Mouse (Mus musculus): ENCODE measurements around the gene Lhx1. TPM values are rescaled to one million over a fixed set of nuclear protein-coding genes. Genes with fewer than 3 reads are reported as not detected.

The Lhx1 gene
- polyA plus RNA-seq, 1 experiment from 2014 or later: 2.6 TPM

DNA sequence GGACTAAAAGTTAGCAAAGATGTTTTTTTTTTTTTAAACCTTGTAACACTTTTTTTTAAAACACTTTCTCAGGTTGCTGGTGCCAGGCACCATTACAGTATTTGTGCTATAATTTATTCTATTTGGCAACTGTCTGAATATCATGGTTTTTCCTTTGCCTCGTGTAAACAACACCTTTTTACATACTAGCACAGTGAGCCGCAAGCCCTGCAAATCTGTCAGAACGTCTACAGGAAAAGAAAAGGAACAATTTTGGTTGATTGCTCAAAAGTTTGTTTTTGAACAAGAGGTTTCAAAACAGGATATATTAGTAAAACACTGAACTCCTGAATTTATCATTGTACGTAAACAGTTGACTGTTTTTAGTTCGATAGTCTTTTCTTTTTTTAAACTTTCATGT, 7.1 kb downstream of the Lhx1 start:
- 26% methylated on average over 5 of the region's 5 CpGs for WGBS
- no peak overlapping the region for H3K27ac ChIP-seq (replicated peaks; ENCODE audit: low read depth, low read length)
- H3K4me2 ChIP-seq (ENCODE audit: low read depth, low read length): no peak overlapping the region
- H3K4me3 ChIP-seq (ENCODE audit: low read depth, low read length): no peak overlapping the region
- no peaks in the 10 kb centered on the region for H3K36me3 ChIP-seq (replicated peaks; ENCODE audit: control insufficient read depth, insufficient read depth, low read depth, low read length)
- no peaks in the 10 kb centered on the region for H3K9me3 ChIP-seq (replicated peaks; ENCODE audit: control insufficient read depth, low read length)
- H3K9ac ChIP-seq (replicated peaks; ENCODE audit: low read length): no peak overlapping the region
- peaks cover 69% of the 10 kb centered on the region for H3K27me3 ChIP-seq (ENCODE audit: control insufficient read depth, insufficient read depth, low read length)
- H3K4me1 ChIP-seq (ENCODE audit: control insufficient read depth, insufficient read depth, low read length): peaks cover 3% of the 10 kb centered on the region; the same call in 1 of the 2 replicates
- ATAC-seq (replicated peaks; ENCODE audit: insufficient number of reproducible peaks, low FRiP score, low TSS enrichment, low read depth): no peak
- DNase-seq (ENCODE audit: low spot score): peak; percentile 15

- no peaks in the 10 kb centered on the region for H3K36me3 ChIP-seq (replicated peaks; ENCODE audit: control insufficient read depth, insufficient read depth, low read depth, low read length)
- 6% methylated on average over 2 of the region's 2 CpGs for WGBS
- H3K4me2 ChIP-seq (ENCODE audit: low read depth, low read length): no peak overlapping the region
- no peak overlapping the region for H3K4me3 ChIP-seq (ENCODE audit: low read depth, low read length)
- H3K9ac ChIP-seq (replicated peaks; ENCODE audit: low read length): no peak overlapping the region
- H3K27me3 ChIP-seq (ENCODE audit: control insufficient read depth, insufficient read depth, low read length): peaks cover 63% of the 10 kb centered on the region
- H3K27ac ChIP-seq (replicated peaks; ENCODE audit: low read depth, low read length): no peak overlapping the region
- DNase-seq (ENCODE audit: low spot score) (peak; percentile 9), ATAC-seq (replicated peaks; ENCODE audit: insufficient number of reproducible peaks, low FRiP score, low TSS enrichment, low read depth) (no peak)
- H3K4me1 ChIP-seq (ENCODE audit: control insufficient read depth, insufficient read depth, low read length): no peaks in the 10 kb centered on the region
- no peaks in the 10 kb centered on the region for H3K9me3 ChIP-seq (replicated peaks; ENCODE audit: control insufficient read depth, low read length)
Observed at GRCm38 (mm10) chr11:84517431-84517830, 7.9 kb downstream of the Lhx1 start.

GRCm38 (mm10) chr11:84516501-84517240, 8.7 kb downstream of the Lhx1 start:
- Histone ChIP-seq H3K4me3 (ENCODE audit: low read depth, low read length) (no peak overlapping the region), H3K36me3 (replicated peaks; ENCODE audit: control insufficient read depth, insufficient read depth, low read depth, low read length) (no peaks in the 10 kb centered on the region), H3K4me1 (ENCODE audit: control insufficient read depth, insufficient read depth, low read length) (no peaks in the 10 kb centered on the region), H3K9ac (replicated peaks; ENCODE audit: low read length) (no peak overlapping the region), H3K27ac (replicated peaks; ENCODE audit: low read depth, low read length) (no peak overlapping the region), H3K4me2 (ENCODE audit: low read depth, low read length) (no peak overlapping the region), H3K9me3 (replicated peaks; ENCODE audit: control insufficient read depth, low read length) (no peaks in the 10 kb centered on the region), H3K27me3 (ENCODE audit: control insufficient read depth, insufficient read depth, low read length) (peaks cover 59% of the 10 kb centered on the region)
- 7% methylated on average over 14 of the region's 14 CpGs for WGBS
- no peak for ATAC-seq (replicated peaks; ENCODE audit: insufficient number of reproducible peaks, low FRiP score, low TSS enrichment, low read depth)
- DNase-seq (ENCODE audit: low spot score): no peak

DNA sequence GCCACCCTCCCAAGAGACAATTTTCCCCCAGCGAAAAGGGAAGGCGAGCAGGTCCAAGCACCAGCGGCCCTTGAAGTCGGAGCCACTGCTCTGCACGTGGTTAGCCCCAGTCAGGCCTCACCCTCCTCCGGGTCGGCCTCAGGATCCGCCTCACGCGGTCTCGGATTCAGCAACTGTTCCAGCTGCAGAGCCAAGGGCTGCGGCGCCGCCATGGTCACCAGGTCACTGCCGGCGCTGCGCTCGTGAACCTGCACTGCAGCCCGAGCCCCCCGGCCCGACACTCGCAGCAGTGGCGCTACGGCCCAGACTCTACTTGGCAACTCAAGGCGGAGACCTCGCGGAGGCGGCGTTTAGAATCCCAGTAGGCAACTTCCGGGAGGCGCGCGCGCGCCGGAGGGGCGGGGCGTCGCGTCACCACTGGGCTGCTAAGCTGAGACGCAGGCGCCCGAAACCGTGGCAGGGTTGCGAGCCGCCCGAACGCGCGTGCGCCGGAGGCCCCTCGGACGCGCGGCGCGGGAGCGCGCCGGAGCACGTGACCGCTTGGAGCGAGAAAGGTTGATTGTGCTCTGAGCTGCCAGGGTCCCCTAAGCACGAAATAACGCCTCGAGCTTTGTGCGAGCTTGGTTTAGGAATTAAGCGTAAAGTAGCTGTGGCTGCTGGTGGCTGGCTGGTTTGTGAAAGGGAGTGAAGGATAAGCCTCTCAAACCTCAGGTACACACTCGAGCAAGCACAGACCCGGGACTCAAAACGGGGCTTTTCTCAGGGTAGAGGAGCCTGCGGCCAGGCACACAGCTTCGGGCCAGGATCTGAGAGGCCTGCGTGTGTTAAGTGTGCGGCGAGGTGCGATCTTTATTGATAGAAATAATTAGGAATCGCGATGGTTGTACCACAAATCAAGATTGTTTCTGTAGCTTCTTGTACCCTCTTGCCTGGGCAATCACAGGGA, 11.9 kb downstream of the Lhx1 start, which contains the start of gene Aatf:
TSS of gene Aatf (minus strand) at position 352 of the 946 bp plus-strand sequence.
- peak within 1 kb of the TSS; percentile 72 for H3K27ac ChIP-seq (replicated peaks; ENCODE audit: low read depth, low read length)
- H3K4me2 ChIP-seq (ENCODE audit: low read depth, low read length): peak within 1 kb of the TSS; percentile 79
- H3K36me3 ChIP-seq (replicated peaks; ENCODE audit: control insufficient read depth, insufficient read depth, low read depth, low read length): no peaks in the 10 kb centered on the region
- ATAC-seq (replicated peaks; ENCODE audit: insufficient number of reproducible peaks, low FRiP score, low TSS enrichment, low read depth) (peak; percentile 98), DNase-seq (ENCODE audit: low spot score) (peak; percentile 98)
- H3K9me3 ChIP-seq (replicated peaks; ENCODE audit: control insufficient read depth, low read length): no peaks in the 10 kb centered on the region
- peak within 1 kb of the TSS; percentile 67 for H3K4me3 ChIP-seq (ENCODE audit: low read depth, low read length)
- H3K27me3 ChIP-seq (ENCODE audit: control insufficient read depth, insufficient read depth, low read length): peaks cover 27% of the 10 kb centered on the region
- peak within 1 kb of the TSS; percentile 79 for H3K9ac ChIP-seq (replicated peaks; ENCODE audit: low read length)
- H3K4me1 ChIP-seq (ENCODE audit: control insufficient read depth, insufficient read depth, low read length): no peaks in the 10 kb centered on the region
- under 1% methylated on average over 80 of the region's 80 CpGs for WGBS

DNA sequence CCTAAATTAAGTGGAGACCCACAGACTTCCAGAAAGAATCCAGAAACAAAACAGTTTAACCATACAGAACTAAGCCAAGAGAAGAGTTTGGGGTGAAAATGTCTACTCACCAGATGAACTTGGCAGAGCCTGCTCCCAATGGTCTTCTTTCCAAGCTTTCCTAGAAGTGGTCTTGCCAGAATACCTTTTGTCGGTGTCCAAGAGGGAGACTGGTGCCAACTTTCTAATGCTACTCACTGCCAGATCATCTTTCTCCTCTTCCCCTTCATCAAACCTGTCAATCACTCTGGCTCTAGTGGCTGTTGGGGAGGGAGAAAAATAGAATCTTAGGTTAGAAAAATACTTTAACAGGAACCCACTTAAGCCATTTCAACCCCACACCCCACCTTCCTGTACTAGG, 13.3 kb downstream of the Lhx1 start:
- WGBS: 58% methylated on average over 1 of the region's 1 CpGs
- no peaks in the 10 kb centered on the region for H3K9me3 ChIP-seq (replicated peaks; ENCODE audit: control insufficient read depth, low read length)
- no peak overlapping the region for H3K9ac ChIP-seq (replicated peaks; ENCODE audit: low read length)
- no peak overlapping the region for H3K4me2 ChIP-seq (ENCODE audit: low read depth, low read length)
- peaks cover 24% of the 10 kb centered on the region for H3K27me3 ChIP-seq (ENCODE audit: control insufficient read depth, insufficient read depth, low read length)
- no peaks in the 10 kb centered on the region for H3K4me1 ChIP-seq (ENCODE audit: control insufficient read depth, insufficient read depth, low read length)
- H3K27ac ChIP-seq (replicated peaks; ENCODE audit: low read depth, low read length): no peak overlapping the region
- no peaks in the 10 kb centered on the region for H3K36me3 ChIP-seq (replicated peaks; ENCODE audit: control insufficient read depth, insufficient read depth, low read depth, low read length)
- ATAC-seq (replicated peaks; ENCODE audit: insufficient number of reproducible peaks, low FRiP score, low TSS enrichment, low read depth): no peak
- H3K4me3 ChIP-seq (ENCODE audit: low read depth, low read length): no peak overlapping the region
- DNase-seq (ENCODE audit: low spot score): no peak

DNA sequence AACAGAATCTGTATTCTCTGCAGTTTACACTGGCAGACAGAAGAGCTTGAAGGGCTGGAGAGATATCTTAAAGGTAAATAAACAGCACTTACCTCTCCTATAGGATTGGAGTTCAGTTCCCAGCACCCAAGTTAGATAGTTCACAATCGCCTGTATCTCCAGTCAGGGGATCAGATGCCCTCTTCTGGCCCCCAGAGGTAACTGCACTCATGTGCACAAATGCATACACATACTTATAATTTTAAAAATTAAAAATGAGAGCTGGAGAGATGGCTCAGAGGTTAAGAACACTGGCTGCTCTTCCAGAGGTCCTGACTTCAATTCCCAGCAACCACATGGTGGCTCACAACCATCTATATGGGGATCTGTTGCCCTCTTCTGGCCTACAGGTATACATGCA, 21.0 kb downstream of the Lhx1 start:
- peaks cover 2% of the 10 kb centered on the region for H3K36me3 ChIP-seq (replicated peaks; ENCODE audit: control insufficient read depth, insufficient read depth, low read depth, low read length)

DNA sequence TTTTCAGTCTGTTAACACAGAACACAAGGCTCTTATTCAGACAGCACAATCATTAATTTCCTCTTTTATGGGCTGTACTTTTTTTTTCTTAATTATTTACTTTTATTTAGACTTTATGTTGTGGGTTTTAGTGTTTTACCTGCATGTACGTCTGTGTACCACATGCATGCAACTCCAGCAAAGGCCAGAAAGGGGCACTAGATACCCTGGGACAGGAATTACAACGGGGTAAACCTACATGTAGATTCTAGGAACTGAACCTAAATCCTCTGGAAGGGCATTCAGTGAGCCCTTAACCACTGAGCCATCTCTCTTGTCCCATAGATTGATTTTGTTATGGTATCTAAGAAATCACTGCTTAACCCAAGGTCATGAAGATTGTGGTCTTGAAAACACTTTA, 27.4 kb downstream of the Lhx1 start:
- Histone ChIP-seq H3K36me3 (replicated peaks; ENCODE audit: control insufficient read depth, insufficient read depth, low read depth, low read length) (no peaks in the 10 kb centered on the region), H3K4me3 (ENCODE audit: low read depth, low read length) (no peak overlapping the region), H3K9me3 (replicated peaks; ENCODE audit: control insufficient read depth, low read length) (no peaks in the 10 kb centered on the region), H3K27ac (replicated peaks; ENCODE audit: low read depth, low read length) (no peak overlapping the region), H3K4me2 (ENCODE audit: low read depth, low read length) (no peak overlapping the region), H3K4me1 (ENCODE audit: control insufficient read depth, insufficient read depth, low read length) (no peaks in the 10 kb centered on the region), H3K27me3 (ENCODE audit: control insufficient read depth, insufficient read depth, low read length) (no peaks in the 10 kb centered on the region), H3K9ac (replicated peaks; ENCODE audit: low read length) (no peak overlapping the region)
- peak; percentile 33 for DNase-seq (ENCODE audit: low spot score)
- no peak for ATAC-seq (replicated peaks; ENCODE audit: insufficient number of reproducible peaks, low FRiP score, low TSS enrichment, low read depth)
- 62% methylated on average over 2 of the region's 2 CpGs for WGBS

More for the DNA sequence above, 21.0 kb downstream of the Lhx1 start:
- no peak for DNase-seq (ENCODE audit: low spot score)
- Histone ChIP-seq H3K9me3 (replicated peaks; ENCODE audit: control insufficient read depth, low read length) (no peaks in the 10 kb centered on the region), H3K9ac (replicated peaks; ENCODE audit: low read length) (no peak overlapping the region), H3K27ac (replicated peaks; ENCODE audit: low read depth, low read length) (no peak overlapping the region), H3K27me3 (ENCODE audit: control insufficient read depth, insufficient read depth, low read length) (no peaks in the 10 kb centered on the region), H3K4me3 (ENCODE audit: low read depth, low read length) (no peak overlapping the region), H3K4me1 (ENCODE audit: control insufficient read depth, insufficient read depth, low read length) (no peaks in the 10 kb centered on the region), H3K4me2 (ENCODE audit: low read depth, low read length) (no peak overlapping the region)
- ATAC-seq (replicated peaks; ENCODE audit: insufficient number of reproducible peaks, low FRiP score, low TSS enrichment, low read depth): no peak
- WGBS: 86% methylated on average over 1 of the region's 1 CpGs

- Histone ChIP-seq H3K4me2 (ENCODE audit: low read depth, low read length) (no peak overlapping the region), H3K36me3 (replicated peaks; ENCODE audit: control insufficient read depth, insufficient read depth, low read depth, low read length) (no peaks in the 10 kb centered on the region), H3K27ac (replicated peaks; ENCODE audit: low read depth, low read length) (no peak overlapping the region), H3K9ac (replicated peaks; ENCODE audit: low read length) (no peak overlapping the region), H3K9me3 (replicated peaks; ENCODE audit: control insufficient read depth, low read length) (no peaks in the 10 kb centered on the region), H3K4me1 (ENCODE audit: control insufficient read depth, insufficient read depth, low read length) (no peaks in the 10 kb centered on the region), H3K27me3 (ENCODE audit: control insufficient read depth, insufficient read depth, low read length) (no peaks in the 10 kb centered on the region), H3K4me3 (ENCODE audit: low read depth, low read length) (no peak overlapping the region)
- no peak for ATAC-seq (replicated peaks; ENCODE audit: insufficient number of reproducible peaks, low FRiP score, low TSS enrichment, low read depth)
- no peak for DNase-seq (ENCODE audit: low spot score)
Observed at GRCm38 (mm10) chr11:84496901-84497300, 28.4 kb downstream of the Lhx1 start.
